Mouse (Mus musculus) stomach, postnatal 0 days (tissue): ENCODE measurements around the gene Clcn6. TPM values are rescaled to one million over a fixed set of nuclear protein-coding genes. Genes with fewer than 3 reads are reported as not detected.
"Not testable (repeated sequence)": the region's sequence is repeated elsewhere in the genome, so short reads cannot be mapped to it uniquely, and the experiment has no call there.

ENCODE experiments used
- ATAC-seq: fragments of 200-750 bp; cut with Nextera tagmentation; 2 replicates; pipeline ENCODE4 v1.8.0; 2017; ENCODE audit not compliant: low FRiP score, low TSS enrichment
- DNase-seq: peaks from one replicate; pipeline ENCODE4 v3.0.0-alpha.2; 2016; ENCODE audit warnings: low spot score
- H3K27ac ChIP-seq: fragments of 300-500 bp; sonication (generic); replicated peaks from 2 replicates; pipeline ENCODE4 v1.5.1; 2014; ENCODE audit warnings: mild to moderate bottlenecking, control low read depth
- H3K27me3 ChIP-seq: fragments of 300-500 bp; sonication (generic); 2 replicates; pipeline ENCODE4 v1.6.1; 2014; ENCODE audit warnings: low read length; ENCODE audit not compliant: control insufficient read depth, insufficient read depth
- H3K36me3 ChIP-seq: fragments of 300-500 bp; sonication (generic); 2 replicates; pipeline ENCODE4 v1.6.1; 2014; ENCODE audit warnings: low read length, mixed read lengths; ENCODE audit not compliant: control insufficient read depth, insufficient read depth
- H3K4me1 ChIP-seq: fragments of 300-500 bp; sonication (generic); replicated peaks from 2 replicates; pipeline ENCODE4 v1.6.1; 2014; ENCODE audit warnings: antibody characterized with exemption; ENCODE audit not compliant: control insufficient read depth, insufficient read depth
- H3K4me2 ChIP-seq: fragments of 300-500 bp; sonication (generic); replicated peaks from 2 replicates; pipeline ENCODE4 v1.6.1; 2014; ENCODE audit warnings: low read depth, mild to moderate bottlenecking, control low read depth, moderate library complexity
- H3K4me3 ChIP-seq: fragments of 300-500 bp; sonication (generic); 2 replicates; pipeline ENCODE4 v1.5.1; 2014; ENCODE audit warnings: low read depth, low read length, control low read depth
- H3K9ac ChIP-seq: fragments of 300-500 bp; sonication (generic); 2 replicates; pipeline ENCODE4 v1.6.1; 2014; ENCODE audit warnings: mild to moderate bottlenecking, low read length, control low read depth, mixed read lengths
- H3K9me3 ChIP-seq: fragments of 300-500 bp; sonication (generic); 2 replicates; pipeline ENCODE4 v1.6.1; 2016; ENCODE audit warnings: low read length; ENCODE audit not compliant: control insufficient read depth
- CTCF ChIP-seq: IDR thresholded peaks from 2 replicates; pipeline ENCODE4 v1.5.1; 2016; ENCODE audit warnings: antibody characterized with exemption, low read depth, mild to moderate bottlenecking, moderate library complexity
- EP300 ChIP-seq: optimal IDR thresholded peaks from 2 replicates; pipeline ENCODE3; 2016; ENCODE audit warnings: antibody characterized with exemption
- WGBS: fragments of 180-500 bp; shearing (Covaris S2); extraction: QIAGEN DNeasy Blood & Tissue Kit; methylation state at CpG from one replicate; pipeline ENCODE4 v1.1.7; 2014; 5-methylcytosine and 5-hydroxymethylcytosine counted together
- polyA plus RNA-seq: library from polyadenylated mRNA; unstranded; fragments of >200 nt; fragmentation: Nextera tagmentation; extraction: Ambion mirVana; gene quantifications from 2 replicates; pipeline ENCODE4 v1.2.1, GENCODE M21; 2015

Gene Clcn6
- polyA plus RNA-seq, 1 experiment from 2014 or later: 1.8 TPM

DNA sequence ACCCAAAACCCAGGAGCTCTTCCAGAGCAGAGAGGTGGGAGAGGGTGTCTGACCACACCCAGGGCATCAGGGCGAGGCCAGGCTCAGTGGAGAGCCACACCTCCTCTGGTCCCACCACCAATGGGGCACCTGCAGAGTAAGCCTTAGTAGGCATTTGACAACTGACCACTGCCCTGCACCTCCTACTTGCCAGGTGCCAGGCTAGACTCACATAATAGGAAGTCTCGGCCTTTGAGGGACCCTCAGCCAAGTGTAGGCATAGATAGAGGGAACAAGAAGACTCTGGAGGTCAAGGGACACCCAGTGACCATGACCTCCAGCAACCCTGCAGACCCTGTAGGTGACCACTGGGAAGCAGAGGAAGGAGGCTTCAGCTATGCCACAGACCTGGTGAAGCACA is 5.5 kb upstream of the Clcn6 start:
- DNase-seq (no peak), ATAC-seq (no peak)
- Histone ChIP-seq H3K9me3 (no peaks in the 10 kb centered on the region), H3K4me3 (no peak overlapping the region), H3K4me2 (no peak overlapping the region), H3K9ac (no peak overlapping the region), H3K27ac (no peak overlapping the region), H3K27me3 (no peaks in the 10 kb centered on the region), H3K4me1 (peaks cover 7% of the 10 kb centered on the region), H3K36me3 (peaks cover 16% of the 10 kb centered on the region)
- 85% methylated on average over 2 of the region's 2 CpGs for WGBS
- TF ChIP-seq EP300: no peak
- no peak for TF ChIP-seq CTCF

DNA sequence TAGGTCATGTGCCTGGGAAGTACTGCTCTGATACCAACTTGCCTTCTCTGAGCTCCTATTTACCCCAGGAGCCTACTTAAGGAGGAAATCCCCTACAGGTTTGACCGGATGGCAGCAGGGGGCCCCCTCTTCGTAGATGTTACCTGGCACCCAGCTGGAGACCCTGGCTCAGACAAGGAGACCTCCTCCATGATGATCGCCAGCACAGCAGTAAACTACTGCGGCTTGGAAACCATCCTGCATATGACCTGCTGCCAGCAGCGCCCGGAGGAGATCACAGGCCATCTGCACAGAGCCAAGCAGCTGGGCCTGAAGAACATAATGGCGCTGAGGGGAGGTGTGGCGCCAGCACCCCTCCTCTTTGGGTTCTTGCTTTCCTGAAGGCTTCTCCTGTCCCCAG is 4.7 kb upstream of the Clcn6 start:
- not testable (repeated sequence) for DNase-seq, H3K4me3 ChIP-seq, H3K27me3 ChIP-seq, H3K4me1 ChIP-seq, H3K9me3 ChIP-seq, H3K27ac ChIP-seq, H3K9ac ChIP-seq, H3K4me2 ChIP-seq, ATAC-seq
- WGBS: 83% methylated on average over 6 of the region's 8 CpGs
- H3K36me3 ChIP-seq: peaks cover 14% of the 10 kb centered on the region

DNA sequence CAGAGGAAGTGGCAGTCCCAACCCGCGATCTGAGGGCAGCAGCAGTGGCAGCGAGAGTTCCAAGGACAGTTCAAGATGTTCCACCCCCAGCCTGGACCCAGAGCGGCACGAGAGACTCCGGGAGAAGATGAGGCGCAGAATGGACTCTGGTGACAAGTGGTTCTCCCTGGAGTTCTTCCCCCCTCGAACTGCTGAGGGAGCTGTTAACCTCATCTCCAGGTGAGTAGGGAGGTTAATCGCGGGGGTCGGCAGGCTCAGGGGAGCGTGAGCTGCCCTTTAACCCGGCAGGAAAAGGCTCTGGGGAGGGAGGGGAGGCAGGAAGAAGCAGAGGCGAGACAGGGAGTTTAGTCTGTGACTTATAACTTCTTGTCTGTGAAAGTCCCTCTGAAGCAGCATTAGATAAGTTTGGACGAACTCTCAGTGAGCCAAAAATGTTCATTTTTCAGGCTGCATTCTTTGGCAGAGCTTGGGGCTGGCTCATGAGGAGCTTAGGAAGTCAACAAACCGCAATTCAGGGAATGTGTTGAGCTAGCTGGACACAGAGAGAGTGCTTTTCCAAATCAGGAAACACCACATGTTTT is 3.1 kb upstream of the Clcn6 start:
- Histone ChIP-seq H3K4me1 (peaks cover 7% of the 10 kb centered on the region), H3K9me3 (no peaks in the 10 kb centered on the region), H3K9ac (peak overlapping the region; percentile 54), H3K36me3 (peaks cover 9% of the 10 kb centered on the region), H3K4me2 (peak overlapping the region; percentile 95), H3K27ac (peak overlapping the region; percentile 82), H3K27me3 (no peaks in the 10 kb centered on the region), H3K4me3 (peak overlapping the region; percentile 40)
- TF ChIP-seq CTCF (no peak), EP300 (no peak)
- WGBS: 7% methylated on average over 16 of the region's 16 CpGs
- peak; percentile 30 for DNase-seq
- ATAC-seq: no peak

DNA sequence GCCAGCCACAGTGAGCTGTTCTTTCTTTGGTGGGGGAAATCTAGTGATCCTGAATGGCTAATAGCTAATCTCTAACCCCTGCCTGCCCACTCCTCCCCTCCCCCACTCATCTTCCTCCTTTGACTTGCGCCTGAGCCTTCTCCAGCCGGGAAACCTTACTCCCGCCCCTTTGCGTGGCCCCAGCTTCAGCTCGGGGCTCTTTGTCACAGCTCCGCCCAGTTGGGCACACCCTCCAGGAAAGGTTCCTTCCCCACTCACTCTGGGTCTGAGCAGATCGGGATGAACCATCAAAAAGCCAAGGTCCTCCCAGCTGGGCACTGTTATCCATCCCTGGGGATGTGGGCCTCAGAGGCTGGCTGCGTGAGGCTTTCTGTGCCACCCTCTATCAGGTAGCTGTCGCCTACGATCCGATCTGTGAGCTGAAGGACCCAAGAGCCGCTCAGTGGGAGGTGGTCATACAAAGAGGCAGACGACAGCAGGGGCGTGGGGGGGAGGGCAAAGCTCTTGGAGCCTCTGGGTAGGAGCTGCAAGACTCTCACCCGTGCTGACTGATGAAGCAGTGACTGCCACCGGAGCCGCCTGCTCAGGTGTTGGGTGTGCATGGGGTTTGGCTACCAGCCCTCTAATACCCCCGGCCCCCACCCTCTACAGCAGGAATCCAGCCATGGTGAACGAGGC is 2.5 kb upstream of the Clcn6 start:
- Histone ChIP-seq H3K4me3 (peak overlapping the region; percentile 40), H3K9me3 (no peaks in the 10 kb centered on the region), H3K9ac (peak overlapping the region; percentile 54), H3K4me2 (peak overlapping the region; percentile 95), H3K36me3 (peaks cover 9% of the 10 kb centered on the region), H3K27ac (peak overlapping the region; percentile 82), H3K4me1 (peaks cover 7% of the 10 kb centered on the region), H3K27me3 (no peaks in the 10 kb centered on the region)
- ATAC-seq (peak; percentile 41), DNase-seq (peak; percentile 87)
- 1% methylated on average over 19 of the region's 19 CpGs for WGBS
- TF ChIP-seq CTCF (no peak), EP300 (no peak)

DNA sequence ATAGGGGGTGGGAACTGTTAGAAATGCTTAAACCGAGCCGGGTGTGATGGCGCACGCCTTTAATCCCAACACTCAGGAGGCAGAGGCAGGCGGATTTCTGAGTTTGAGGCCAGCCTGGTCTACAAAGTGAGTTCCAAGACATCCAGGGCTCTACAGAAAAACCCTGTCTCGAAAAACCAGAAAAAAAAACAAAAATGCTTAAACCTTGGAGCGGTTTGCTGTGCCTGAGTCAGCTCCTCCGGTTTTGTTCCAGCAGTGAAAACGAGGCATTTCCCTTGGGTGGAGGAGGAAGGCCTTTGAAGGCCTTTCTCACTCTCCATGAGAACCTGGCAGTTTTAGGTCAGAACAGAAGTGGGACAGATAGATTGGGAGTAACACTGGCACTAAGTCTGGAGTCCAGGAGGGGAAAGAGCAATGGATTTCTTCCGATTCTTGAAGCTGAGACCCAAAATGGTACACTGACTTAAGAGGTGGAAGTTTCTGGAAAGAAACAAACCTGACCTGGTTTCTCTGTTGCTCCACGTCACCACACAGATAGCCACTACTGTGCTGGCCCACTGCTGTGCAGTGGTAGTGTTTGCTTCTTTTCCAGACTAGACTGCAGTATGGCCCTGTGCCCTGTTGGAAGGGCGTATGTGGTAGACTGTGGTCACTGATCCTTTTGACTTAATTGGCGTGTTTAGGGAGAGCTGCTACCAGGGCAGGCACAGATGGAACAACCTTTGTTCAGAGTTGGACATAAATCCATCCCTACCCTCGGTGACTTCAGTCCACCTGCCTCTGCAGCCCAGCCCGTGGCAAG is 1.6 kb upstream of the Clcn6 start:
- TF ChIP-seq CTCF (no peak), EP300 (no peak)
- Histone ChIP-seq H3K27me3 (no peaks in the 10 kb centered on the region), H3K4me2 (peak overlapping the region; percentile 95), H3K36me3 (peaks cover 9% of the 10 kb centered on the region), H3K9me3 (no peaks in the 10 kb centered on the region), H3K4me3 (peak overlapping the region; percentile 76; the same call in 1 of the 2 replicates), H3K27ac (peak overlapping the region; percentile 82), H3K9ac (0 out of 2 replicates have a peak overlapping the region, but pooled peaks have one; percentile 1), H3K4me1 (peaks cover 7% of the 10 kb centered on the region)
- 53% methylated on average over 15 of the region's 15 CpGs for WGBS
- ATAC-seq (no peak), DNase-seq (peak; percentile 26)
